Mouse (Mus musculus): ENCODE data around the gene Crygn. TPM values are rescaled to one million over a fixed set of nuclear protein-coding genes. Genes with fewer than 3 reads are reported as not detected.

Crygn gene
- polyA plus RNA-seq, 1 experiment from 2014 or later = 1.8 TPM

- peaks cover 84% of the 10 kb centered on the region for H3K36me3 ChIP-seq (replicated peaks)
- no peak for DNase-seq (ENCODE audit: low spot score)
- no peak overlapping the region for H3K4me3 ChIP-seq
- H3K4me1 ChIP-seq = peaks cover 31% of the 10 kb centered on the region
- no peaks in the 10 kb centered on the region for H3K9me3 ChIP-seq
- 84% methylated on average over 11 of the region's 11 CpGs for WGBS
- H3K27ac ChIP-seq (replicated peaks) = 0 out of 2 replicates have a peak overlapping the region, but pooled peaks have one; percentile 74
- H3K27me3 ChIP-seq (replicated peaks; ENCODE audit: low read depth, poor library complexity, severe bottlenecking) = no peaks in the 10 kb centered on the region
Measured at GRCm38 (mm10) chr5:24723527-24724269, 34.1 kb downstream of the Crygn start.

DNA sequence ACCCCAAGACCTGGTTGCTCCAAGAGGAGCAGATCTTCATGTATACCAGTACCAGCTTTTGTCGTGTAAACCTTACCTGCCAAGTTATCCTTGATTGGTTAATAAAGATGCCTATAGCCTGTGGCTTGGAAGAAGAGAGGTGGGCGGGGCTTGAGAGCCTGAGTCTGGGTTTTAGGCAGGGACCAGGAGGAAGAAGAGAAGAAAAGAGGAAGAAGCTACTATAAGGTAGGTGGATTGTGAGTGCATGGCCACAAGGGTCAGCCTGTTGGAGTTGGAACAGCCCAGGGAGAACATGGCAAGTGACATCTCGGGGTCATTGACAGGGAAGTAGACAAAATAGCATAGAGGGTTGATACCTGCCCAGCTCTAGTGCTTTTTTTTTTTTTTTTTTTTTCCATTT, 38.0 kb downstream of the Crygn start:
- Histone ChIP-seq H3K4me1 (peaks cover 9% of the 10 kb centered on the region), H3K9me3 (no peaks in the 10 kb centered on the region), H3K27me3 (replicated peaks; ENCODE audit: low read depth, poor library complexity, severe bottlenecking) (no peaks in the 10 kb centered on the region), H3K4me3 (no peak overlapping the region), H3K36me3 (replicated peaks) (peaks cover 95% of the 10 kb centered on the region), H3K27ac (replicated peaks) (no peak overlapping the region)
- DNase-seq (ENCODE audit: low spot score) = no peak
- WGBS = 90% methylated on average over 3 of the region's 3 CpGs

- Histone ChIP-seq H3K27ac (replicated peaks) (no peak overlapping the region), H3K4me3 (no peak overlapping the region), H3K9me3 (no peaks in the 10 kb centered on the region), H3K27me3 (replicated peaks; ENCODE audit: low read depth, poor library complexity, severe bottlenecking) (no peaks in the 10 kb centered on the region), H3K4me1 (no peaks in the 10 kb centered on the region), H3K36me3 (replicated peaks) (peaks cover 96% of the 10 kb centered on the region)
- WGBS = 90% methylated on average over 6 of the region's 6 CpGs
- no peak for DNase-seq (ENCODE audit: low spot score)
Measured at GRCm38 (mm10) chr5:24718076-24718475, 39.7 kb downstream of the Crygn start.

DNA sequence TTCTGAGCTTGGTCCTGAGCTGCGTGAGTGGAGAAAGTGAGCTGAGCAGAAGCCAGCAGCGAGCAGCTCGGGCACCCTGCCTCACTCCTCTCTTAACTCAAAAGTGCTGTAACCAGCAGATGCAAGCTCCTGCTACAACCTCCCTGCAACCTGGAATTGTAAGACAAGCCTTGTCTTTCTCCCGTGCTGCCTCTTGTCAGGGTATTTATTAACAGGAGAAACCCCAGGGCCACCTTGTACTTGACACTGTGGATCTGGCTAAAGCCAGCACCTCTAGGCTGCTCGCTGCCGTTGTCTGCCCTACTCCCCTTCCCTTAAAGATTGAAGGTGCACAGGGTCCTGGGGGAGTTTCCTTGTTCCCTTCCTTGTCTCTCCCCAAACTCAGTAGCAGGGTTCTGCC, 43.8 kb downstream of the Crygn start:
- Histone ChIP-seq H3K27ac (replicated peaks) (no peak overlapping the region), H3K4me1 (peaks cover 3% of the 10 kb centered on the region; the same call in 1 of the 2 replicates), H3K9me3 (peaks cover 10% of the 10 kb centered on the region; the same call in 1 of the 2 replicates), H3K36me3 (replicated peaks) (peaks cover 100% of the 10 kb centered on the region), H3K27me3 (replicated peaks; ENCODE audit: low read depth, poor library complexity, severe bottlenecking) (no peaks in the 10 kb centered on the region), H3K4me3 (no peak overlapping the region)
- 85% methylated on average over 6 of the region's 6 CpGs for WGBS
- no peak for DNase-seq (ENCODE audit: low spot score)

DNA sequence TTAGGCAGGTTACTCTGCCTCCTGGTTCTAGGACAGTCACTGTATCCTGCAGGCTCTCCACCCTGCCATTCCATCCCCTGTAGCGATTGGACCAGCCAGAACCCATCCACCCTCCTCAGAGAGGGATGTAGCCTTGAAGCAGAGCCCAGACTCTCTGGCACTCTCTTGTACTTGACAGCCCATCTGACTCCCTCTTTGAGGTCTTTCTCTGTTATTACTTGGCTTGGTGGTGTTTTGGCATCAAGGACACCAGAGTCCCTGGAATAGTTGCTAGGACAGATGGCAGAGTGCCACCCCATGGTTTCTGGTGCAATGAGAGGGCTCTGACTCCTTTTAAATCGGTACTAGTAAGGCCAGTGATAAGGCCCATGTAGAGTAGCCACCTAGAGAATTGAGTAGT, 44.6 kb downstream of the Crygn start:
- H3K4me1 ChIP-seq = peaks cover 3% of the 10 kb centered on the region; the same call in 1 of the 2 replicates
- no peak overlapping the region for H3K4me3 ChIP-seq
- 87% methylated on average over 2 of the region's 2 CpGs for WGBS
- peaks cover 10% of the 10 kb centered on the region; the same call in 1 of the 2 replicates for H3K9me3 ChIP-seq
- no peak for DNase-seq (ENCODE audit: low spot score)
- no peaks in the 10 kb centered on the region for H3K27me3 ChIP-seq (replicated peaks; ENCODE audit: low read depth, poor library complexity, severe bottlenecking)
- no peak overlapping the region for H3K27ac ChIP-seq (replicated peaks)
- H3K36me3 ChIP-seq (replicated peaks) = peaks cover 100% of the 10 kb centered on the region

DNA sequence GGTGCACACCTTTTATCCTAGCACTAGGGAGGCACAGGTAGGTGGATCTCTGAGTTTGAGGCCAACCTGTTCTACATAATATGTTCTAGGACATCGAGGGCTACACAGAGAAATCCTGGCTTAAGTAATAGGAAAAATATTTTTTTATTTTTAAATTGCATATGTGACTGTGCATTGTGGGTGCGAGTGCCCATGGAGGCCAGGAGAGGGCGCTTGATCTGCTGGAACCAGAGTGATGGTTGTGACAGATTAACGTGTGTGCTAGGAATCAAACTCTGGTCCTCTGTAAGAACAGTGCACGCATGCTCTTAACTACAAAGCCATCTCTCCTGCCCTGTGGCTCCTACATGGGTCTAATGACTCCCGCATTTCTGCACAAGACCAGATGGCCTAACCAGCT, 46.2 kb downstream of the Crygn start:
- no peaks in the 10 kb centered on the region for H3K27me3 ChIP-seq (replicated peaks; ENCODE audit: low read depth, poor library complexity, severe bottlenecking)
- H3K36me3 ChIP-seq (replicated peaks) = peaks cover 100% of the 10 kb centered on the region
- 96% methylated on average over 6 of the region's 6 CpGs for WGBS
- H3K4me3 ChIP-seq = no peak overlapping the region
- no peak for DNase-seq (ENCODE audit: low spot score)
- peaks cover 3% of the 10 kb centered on the region; the same call in 1 of the 2 replicates for H3K4me1 ChIP-seq
- H3K27ac ChIP-seq (replicated peaks) = no peak overlapping the region
- H3K9me3 ChIP-seq = peaks cover 10% of the 10 kb centered on the region; the same call in 1 of the 2 replicates

DNA sequence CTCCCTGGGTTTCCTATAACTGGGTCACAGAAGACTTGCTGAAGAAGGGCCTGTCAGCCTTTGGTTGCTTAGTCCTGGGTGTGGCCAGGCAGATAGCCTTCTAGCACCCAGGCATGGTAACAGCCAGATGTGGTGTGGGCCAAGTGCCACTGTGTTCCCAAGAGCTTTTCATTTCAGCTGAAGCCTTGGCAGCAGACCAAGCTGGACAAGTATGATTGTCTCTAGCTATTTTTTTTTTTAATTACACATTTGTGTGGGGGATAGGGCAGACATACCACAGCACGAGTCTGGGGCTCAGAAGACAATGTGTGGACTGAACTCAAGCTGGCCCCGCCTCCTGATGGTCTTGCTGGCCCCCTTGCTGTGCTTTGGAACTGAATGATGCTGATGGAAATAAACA, 47.8 kb downstream of the Crygn start:
- H3K27me3 ChIP-seq (replicated peaks; ENCODE audit: low read depth, poor library complexity, severe bottlenecking) = no peaks in the 10 kb centered on the region
- 79% methylated on average over 2 of the region's 2 CpGs for WGBS
- peaks cover 3% of the 10 kb centered on the region; the same call in 1 of the 2 replicates for H3K4me1 ChIP-seq
- no peak for DNase-seq (ENCODE audit: low spot score)
- no peak overlapping the region for H3K27ac ChIP-seq (replicated peaks)
- peaks cover 100% of the 10 kb centered on the region for H3K36me3 ChIP-seq (replicated peaks)
- H3K9me3 ChIP-seq = peaks cover 10% of the 10 kb centered on the region; the same call in 1 of the 2 replicates
- H3K4me3 ChIP-seq = no peak overlapping the region

DNA sequence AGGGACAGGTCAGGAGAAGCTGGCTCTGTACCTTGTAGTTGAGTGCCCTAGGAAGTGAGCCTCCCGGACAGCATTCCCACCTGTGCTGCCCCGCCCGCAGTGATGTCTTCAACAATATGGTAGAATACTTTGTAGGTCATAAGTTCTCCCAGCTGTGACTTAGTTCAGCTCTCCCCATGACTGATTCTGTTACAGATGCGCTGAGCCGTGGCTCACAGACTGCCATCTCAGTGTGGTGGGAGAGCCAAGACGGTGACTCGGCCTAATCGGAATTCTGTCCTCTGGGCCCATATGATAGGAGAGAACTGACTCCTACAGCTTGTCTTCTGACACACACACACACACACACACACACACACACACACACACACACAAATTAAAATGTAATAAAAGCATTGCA, 53.2 kb downstream of the Crygn start:
- no peaks in the 10 kb centered on the region for H3K27me3 ChIP-seq (replicated peaks; ENCODE audit: low read depth, poor library complexity, severe bottlenecking)
- WGBS = 94% methylated on average over 8 of the region's 8 CpGs
- no peak for DNase-seq (ENCODE audit: low spot score)
- no peaks in the 10 kb centered on the region for H3K9me3 ChIP-seq
- peaks cover 98% of the 10 kb centered on the region for H3K36me3 ChIP-seq (replicated peaks)
- H3K4me3 ChIP-seq = no peak overlapping the region
- no peak overlapping the region for H3K27ac ChIP-seq (replicated peaks)
- H3K4me1 ChIP-seq = no peaks in the 10 kb centered on the region

GRCm38 (mm10) chr5:24701271-24701670, 56.5 kb downstream of the Crygn start:
- H3K4me3 ChIP-seq = no peak overlapping the region
- DNase-seq (ENCODE audit: low spot score) = no peak
- no peaks in the 10 kb centered on the region for H3K9me3 ChIP-seq
- no peak overlapping the region for H3K27ac ChIP-seq (replicated peaks)
- H3K27me3 ChIP-seq (replicated peaks; ENCODE audit: low read depth, poor library complexity, severe bottlenecking) = no peaks in the 10 kb centered on the region
- no peaks in the 10 kb centered on the region for H3K4me1 ChIP-seq
- H3K36me3 ChIP-seq (replicated peaks) = peaks cover 98% of the 10 kb centered on the region
- 90% methylated on average over 3 of the region's 3 CpGs for WGBS

Other genes with a start within 250 kb of the Crygn start
- gene Gbx1, start 230.8 kb downstream of the Crygn start, polyA plus RNA-seq (2016; fragmentation: Nextera tagmentation; extraction: Ambion mirVana) = 0.34 and 0.99 TPM in 2 replicates
- gene Asb10, start 217.0 kb downstream of the Crygn start, polyA plus RNA-seq (2016; fragmentation: Nextera tagmentation; extraction: Ambion mirVana) = 0.29 TPM in 1 of 2 replicates, not detected in the other
- gene 4931409K22Rik, start 201.2 kb downstream of the Crygn start, polyA plus RNA-seq (2016; fragmentation: Nextera tagmentation; extraction: Ambion mirVana) = 0.07 and 0.08 TPM in 2 replicates
- gene Abcf2, start 180.5 kb downstream of the Crygn start, polyA plus RNA-seq (2016; fragmentation: Nextera tagmentation; extraction: Ambion mirVana) = 181 and 183 TPM in 2 replicates
- 14.8 and 19.6 TPM in 2 replicates for gene Chpf2, start 171.3 kb downstream of the Crygn start, polyA plus RNA-seq (2016; fragmentation: Nextera tagmentation; extraction: Ambion mirVana)
- gene Smarcd3, start 133.6 kb downstream of the Crygn start, polyA plus RNA-seq (2016; fragmentation: Nextera tagmentation; extraction: Ambion mirVana) = 22.2 and 24.8 TPM in 2 replicates
- 27.7 and 29.5 TPM in 2 replicates for gene Nub1, start 72.5 kb downstream of the Crygn start, polyA plus RNA-seq (2016; fragmentation: Nextera tagmentation; extraction: Ambion mirVana)
- 51.1 and 58.6 TPM in 2 replicates for gene Wdr86, start 27.3 kb downstream of the Crygn start, polyA plus RNA-seq (2016; fragmentation: Nextera tagmentation; extraction: Ambion mirVana)
- 169 and 178 TPM in 2 replicates for gene Rheb, start 84.6 kb upstream of the Crygn start, polyA plus RNA-seq (2016; fragmentation: Nextera tagmentation; extraction: Ambion mirVana)